Mouse (Mus musculus) stomach, postnatal 0 days (tissue): Measurements from ENCODE around the gene 4930590J08Rik.

Experiments
- CTCF ChIP-seq: IDR thresholded peaks from 2 replicates; pipeline ENCODE4 v1.5.1; 2016; ENCODE audit warnings: antibody characterized with exemption, low read depth, mild to moderate bottlenecking, moderate library complexity
- EP300 ChIP-seq: optimal IDR thresholded peaks from 2 replicates; pipeline ENCODE3; 2016; ENCODE audit warnings: antibody characterized with exemption

DNA sequence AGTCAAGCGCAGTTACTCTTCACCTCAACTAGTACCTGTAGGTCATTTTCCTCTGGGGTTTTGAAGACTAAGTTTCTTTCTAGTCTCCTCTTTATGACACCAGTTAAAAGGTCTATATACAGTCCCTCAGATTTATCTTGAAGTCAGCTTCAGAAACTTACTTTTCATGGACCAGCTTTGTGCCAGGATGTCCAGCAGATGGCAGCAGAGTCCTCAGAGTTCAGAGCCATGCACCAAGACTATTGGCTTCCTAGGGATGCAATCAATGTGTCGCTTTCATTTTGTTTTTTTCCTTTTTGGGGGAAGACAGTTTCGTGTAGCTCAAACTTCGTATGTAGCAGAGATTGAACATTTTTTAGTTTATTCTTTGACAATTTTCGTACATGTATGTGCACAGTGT lies 1.1 kb upstream of the 4930590J08Rik start:
- TF ChIP-seq EP300 (no peak), CTCF (peak; percentile 98)
